Mouse (Mus musculus) lung, embryonic 16.5 days (tissue): Measurements from ENCODE around the gene Nat8f2. TPM values are rescaled to one million over a fixed set of nuclear protein-coding genes. Genes with fewer than 3 reads are reported as not detected.
"Not testable (repeated sequence)": the region's sequence is repeated elsewhere in the genome, so short reads cannot be mapped to it uniquely, and the experiment has no call there.

ENCODE experiments used
- ATAC-seq: fragments of 200-750 bp; cut with Nextera tagmentation; 2 replicates; pipeline ENCODE4 v1.8.0; 2017; ENCODE audit warnings: low read depth, mild to moderate bottlenecking, moderate library complexity
- H3K27ac ChIP-seq: fragments of 300-500 bp; sonication (generic); 2 replicates; pipeline ENCODE4 v1.5.1; 2014; ENCODE audit warnings: mild to moderate bottlenecking, control low read depth, low read length
- H3K27me3 ChIP-seq: fragments of 300-500 bp; sonication (generic); 2 replicates; pipeline ENCODE4 v1.6.1; 2014; ENCODE audit warnings: low read depth, low read length, mixed read lengths; ENCODE audit not compliant: control insufficient read depth, insufficient read depth
- H3K36me3 ChIP-seq: fragments of 300-500 bp; sonication (generic); 2 replicates; pipeline ENCODE4 v1.6.1; 2014; ENCODE audit warnings: low read length; ENCODE audit not compliant: control insufficient read depth, insufficient read depth
- H3K4me1 ChIP-seq: fragments of 300-500 bp; sonication (generic); replicated peaks from 2 replicates; pipeline ENCODE4 v1.6.1; 2014; ENCODE audit warnings: low read length, mixed read lengths; ENCODE audit not compliant: control insufficient read depth, insufficient read depth
- H3K4me2 ChIP-seq: fragments of 300-500 bp; sonication (generic); 2 replicates; pipeline ENCODE4 v1.6.1; 2014; ENCODE audit warnings: low read depth, low read length, control low read depth
- H3K4me3 ChIP-seq: fragments of 300-500 bp; sonication (generic); 2 replicates; pipeline ENCODE4 v1.5.1; 2014; ENCODE audit warnings: mild to moderate bottlenecking, low read length, control low read depth
- H3K9ac ChIP-seq: fragments of 300-500 bp; sonication (generic); 2 replicates; pipeline ENCODE4 v1.6.1; 2014; ENCODE audit warnings: low read length, control low read depth
- H3K9me3 ChIP-seq: fragments of 300-500 bp; sonication (generic); 2 replicates; pipeline ENCODE4 v1.6.1; 2016; ENCODE audit warnings: low read length; ENCODE audit not compliant: control insufficient read depth
- WGBS: fragments of 180-500 bp; shearing (Covaris S2); extraction: QIAGEN DNeasy Blood & Tissue Kit; methylation state at CpG from one replicate; pipeline ENCODE4 v1.1.7; 2014; 5-methylcytosine and 5-hydroxymethylcytosine counted together
- polyA plus RNA-seq: library from polyadenylated mRNA; unstranded; fragments of >200 nt; fragmentation: Nextera tagmentation; extraction: Ambion mirVana; gene quantifications from 2 replicates; pipeline ENCODE4 v1.2.1, GENCODE M21; 2015

Nat8f2 gene
- polyA plus RNA-seq, 1 experiment from 2014 or later: not detected

DNA sequence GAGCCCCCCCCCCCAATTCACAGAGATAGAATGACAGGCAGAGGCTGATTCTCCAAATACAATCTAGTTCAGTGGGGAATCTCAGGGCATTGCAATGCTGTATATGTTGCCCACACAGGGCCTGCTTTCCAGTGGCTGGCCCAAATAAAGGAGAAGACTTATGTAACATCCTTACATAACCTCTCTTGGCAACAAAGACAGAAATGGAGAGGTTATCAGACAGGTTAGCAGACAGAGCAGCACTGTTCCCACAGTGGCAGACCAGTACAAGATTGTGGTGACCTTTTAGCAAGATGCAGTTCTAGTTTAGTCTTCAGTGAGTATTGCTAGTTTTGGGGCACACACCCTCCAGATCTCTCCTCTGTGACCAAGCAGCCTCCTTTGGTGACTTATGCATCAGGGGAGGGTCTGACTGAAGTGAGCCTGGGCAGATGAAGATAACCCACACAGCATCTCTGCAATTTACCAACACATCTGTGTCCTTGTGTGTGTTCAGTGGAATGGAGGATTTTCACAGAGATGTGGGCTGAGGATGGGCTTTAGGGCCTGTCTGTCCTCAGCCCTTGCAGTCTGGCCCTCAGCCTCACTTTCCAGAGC lies 34.4 kb downstream of the Nat8f2 start:
- not testable (repeated sequence) for H3K27ac ChIP-seq, H3K4me3 ChIP-seq, H3K9ac ChIP-seq, H3K9me3 ChIP-seq, H3K4me1 ChIP-seq, H3K4me2 ChIP-seq, H3K36me3 ChIP-seq, ATAC-seq, H3K27me3 ChIP-seq

DNA sequence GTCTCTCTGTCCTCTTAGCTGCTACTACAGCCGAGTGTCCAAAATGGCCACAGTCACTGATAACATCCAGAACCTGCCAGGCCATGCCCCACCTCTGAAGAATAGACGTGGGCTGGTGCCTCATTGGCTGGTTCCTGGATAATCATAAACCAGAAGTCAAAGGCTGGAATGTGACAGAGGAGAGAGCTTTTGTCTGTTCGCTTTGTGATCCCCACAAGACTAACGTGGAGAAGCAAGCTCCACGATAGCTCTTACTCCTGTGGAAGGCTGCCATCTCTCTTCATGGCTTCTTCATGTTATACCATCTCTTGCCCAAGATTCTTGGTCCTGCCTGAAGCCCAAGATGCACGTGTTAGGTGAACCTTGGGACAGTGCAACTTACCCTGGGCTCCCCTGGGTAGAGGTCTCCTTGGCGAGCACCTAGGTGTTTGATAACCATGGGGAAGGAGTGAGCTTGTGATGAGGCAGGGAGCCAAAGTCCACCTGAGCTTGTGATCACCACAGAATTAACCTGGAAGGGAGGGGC lies 37.1 kb downstream of the Nat8f2 start, which contains the start of gene Nat8:
Gene Nat8 (minus strand): TSS at position 287 of the 526 bp plus-strand sequence.
- H3K4me1 ChIP-seq: no peaks in the 10 kb centered on the region
- no peak within 1 kb of the TSS for H3K27ac ChIP-seq
- H3K36me3 ChIP-seq: no peaks in the 10 kb centered on the region
- H3K4me3 ChIP-seq: no peak within 1 kb of the TSS
- ATAC-seq: no peak
- H3K4me2 ChIP-seq: no peak within 1 kb of the TSS
- WGBS: 58% methylated on average over 7 of the region's 7 CpGs
- no peaks in the 10 kb centered on the region for H3K27me3 ChIP-seq
- no peak within 1 kb of the TSS for H3K9ac ChIP-seq
- H3K9me3 ChIP-seq: no peaks in the 10 kb centered on the region

DNA sequence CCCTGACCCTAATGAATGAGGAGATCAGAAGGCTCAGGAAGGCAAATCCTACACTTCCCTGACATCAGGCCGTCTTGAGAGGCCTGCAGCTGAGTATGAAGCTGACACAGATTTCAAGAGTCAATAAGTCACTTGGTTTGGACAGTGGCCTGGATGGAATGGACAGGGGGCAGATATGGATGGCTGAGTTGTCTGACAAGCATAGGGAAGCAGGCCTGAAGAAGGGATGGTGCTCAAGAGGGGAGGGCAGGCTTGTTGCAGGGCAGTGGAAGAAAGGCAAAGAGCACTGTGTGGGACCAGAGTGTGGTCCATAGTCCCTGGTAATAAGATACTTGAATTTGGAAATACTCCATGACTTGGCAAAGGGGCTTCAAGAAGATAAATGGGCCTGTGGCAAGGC lies 39.5 kb downstream of the Nat8f2 start:
- H3K4me3 ChIP-seq: no peak overlapping the region
- no peaks in the 10 kb centered on the region for H3K9me3 ChIP-seq
- H3K27ac ChIP-seq: no peak overlapping the region
- ATAC-seq: no peak
- no peak overlapping the region for H3K9ac ChIP-seq
- H3K4me1 ChIP-seq: no peaks in the 10 kb centered on the region
- H3K36me3 ChIP-seq: no peaks in the 10 kb centered on the region
- H3K27me3 ChIP-seq: no peaks in the 10 kb centered on the region
- H3K4me2 ChIP-seq: no peak overlapping the region
- WGBS: 41% methylated on average over 1 of the region's 1 CpGs

DNA sequence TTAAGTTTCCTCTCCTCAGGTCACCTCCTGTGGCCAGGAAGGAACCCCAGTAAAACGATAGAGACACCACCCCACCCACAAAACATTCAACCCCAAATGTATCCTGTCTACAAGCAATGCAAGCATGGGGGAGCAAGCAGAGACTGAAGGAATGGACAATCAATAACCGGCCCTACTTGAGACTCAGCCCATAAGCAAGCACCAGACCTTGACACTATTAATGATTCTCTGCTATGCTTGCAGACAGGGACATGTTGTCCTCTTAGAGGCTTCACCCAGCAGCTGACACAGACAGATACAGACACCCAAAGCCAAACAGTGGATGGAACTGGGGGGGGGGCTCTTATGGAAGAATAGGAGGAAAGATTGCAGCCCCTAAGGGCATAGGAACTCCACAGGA lies 43.1 kb downstream of the Nat8f2 start:
- no peak overlapping the region for H3K4me3 ChIP-seq
- no peaks in the 10 kb centered on the region for H3K27me3 ChIP-seq
- no peak overlapping the region for H3K27ac ChIP-seq
- H3K9ac ChIP-seq: no peak overlapping the region
- no peaks in the 10 kb centered on the region for H3K4me1 ChIP-seq
- 78% methylated on average over 2 of the region's 2 CpGs for WGBS
- no peak overlapping the region for H3K4me2 ChIP-seq
- no peak for ATAC-seq
- H3K9me3 ChIP-seq: no peaks in the 10 kb centered on the region
- H3K36me3 ChIP-seq: no peaks in the 10 kb centered on the region

DNA sequence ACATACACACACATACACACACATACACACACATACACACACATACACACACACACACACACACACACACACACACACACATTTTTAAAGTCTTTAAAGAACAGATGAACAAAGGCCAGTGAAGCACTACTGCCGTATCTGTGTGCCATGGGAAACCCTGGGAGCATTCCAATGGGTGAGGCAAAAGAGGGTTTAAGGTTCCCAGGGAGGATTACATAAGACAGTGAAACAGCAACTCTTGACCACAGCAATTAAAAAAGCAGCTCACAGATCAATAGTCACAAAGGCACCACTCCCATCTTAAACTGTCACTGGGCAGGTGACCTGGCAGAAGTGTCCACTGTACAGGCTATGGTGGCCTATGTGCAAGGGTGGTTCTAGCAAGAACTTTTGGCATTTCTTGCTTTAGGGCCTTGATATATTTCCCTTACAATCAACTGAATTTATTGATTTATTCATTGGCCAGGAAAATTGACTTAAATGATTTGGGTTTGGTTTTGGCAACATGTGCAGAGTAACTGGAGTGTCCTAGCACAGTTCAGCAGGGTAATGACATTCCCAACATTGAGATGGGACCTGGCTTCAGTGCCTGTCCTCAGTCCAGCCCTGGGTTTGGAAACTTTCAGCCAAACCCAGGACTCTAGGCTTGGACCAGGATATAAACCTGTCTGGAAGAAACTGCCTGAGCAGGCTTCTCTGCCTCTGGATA lies 45.4 kb downstream of the Nat8f2 start:
- Histone ChIP-seq H3K9me3 (no peaks in the 10 kb centered on the region), H3K4me1 (no peaks in the 10 kb centered on the region), H3K4me3 (no peak overlapping the region), H3K4me2 (no peak overlapping the region), H3K9ac (no peak overlapping the region), H3K36me3 (no peaks in the 10 kb centered on the region), H3K27me3 (no peaks in the 10 kb centered on the region), H3K27ac (no peak overlapping the region)
- ATAC-seq: no peak
- 84% methylated on average over 1 of the region's 1 CpGs for WGBS

DNA sequence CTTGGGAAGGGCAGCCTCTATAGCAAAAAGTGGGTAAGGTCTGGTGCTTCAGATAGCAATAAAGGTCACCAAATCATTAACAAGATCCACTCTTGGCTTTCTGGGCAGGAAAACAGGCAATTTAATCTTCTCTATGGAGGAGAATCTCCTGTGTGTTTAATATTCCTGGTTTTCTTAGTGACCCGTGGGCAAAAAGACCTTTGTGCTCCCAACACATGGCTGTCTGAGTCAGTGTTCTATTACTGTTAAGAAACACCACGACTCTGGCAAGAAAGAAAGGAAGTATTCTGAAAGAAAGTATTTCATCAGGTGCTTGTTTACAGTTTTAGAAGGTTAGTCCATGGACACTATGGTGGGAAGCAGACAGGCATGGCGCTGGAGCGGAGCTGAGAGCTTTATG lies 46.7 kb downstream of the Nat8f2 start:
- no peak overlapping the region for H3K27ac ChIP-seq
- H3K36me3 ChIP-seq: no peaks in the 10 kb centered on the region
- no peaks in the 10 kb centered on the region for H3K27me3 ChIP-seq
- no peak overlapping the region for H3K4me2 ChIP-seq
- 74% methylated on average over 4 of the region's 4 CpGs for WGBS
- no peak overlapping the region for H3K4me3 ChIP-seq
- no peaks in the 10 kb centered on the region for H3K9me3 ChIP-seq
- H3K4me1 ChIP-seq: no peaks in the 10 kb centered on the region
- ATAC-seq: no peak
- no peak overlapping the region for H3K9ac ChIP-seq

DNA sequence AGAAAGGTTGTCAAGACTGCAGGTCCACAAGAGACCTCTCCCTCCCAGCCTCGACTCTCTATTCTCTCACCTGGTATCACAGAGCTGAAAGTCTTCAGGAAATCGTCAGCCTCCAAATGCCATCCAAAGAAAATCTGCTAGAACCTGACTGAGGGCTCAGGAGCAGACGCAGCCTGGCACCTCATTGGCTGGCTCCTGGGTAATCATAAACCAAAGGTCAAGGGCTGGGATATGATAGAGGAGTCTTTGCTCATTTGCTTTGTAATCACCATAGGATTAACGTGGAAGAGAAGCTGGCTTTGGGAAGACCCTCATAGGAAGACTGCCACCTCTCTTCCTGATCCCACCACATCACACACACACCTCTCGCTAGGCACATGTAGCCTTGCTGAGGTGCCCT lies 48.1 kb downstream of the Nat8f2 start, which contains the start of the genes Nat8f6 and Nat8f5:
Gene Nat8f6 (minus strand): TSS at position 118 of the 400 bp plus-strand sequence.
Gene Nat8f5 (minus strand): TSS at position 136 of the 400 bp plus-strand sequence.
- no peak within 1 kb of the TSS for H3K4me2 ChIP-seq
- H3K4me3 ChIP-seq: no peak within 1 kb of the TSS
- no peaks in the 10 kb centered on the region for H3K4me1 ChIP-seq
- no peak within 1 kb of the TSS for H3K9ac ChIP-seq
- H3K9me3 ChIP-seq: no peaks in the 10 kb centered on the region
- no peaks in the 10 kb centered on the region for H3K36me3 ChIP-seq
- no peaks in the 10 kb centered on the region for H3K27me3 ChIP-seq
- 81% methylated on average over 5 of the region's 5 CpGs for WGBS
- no peak for ATAC-seq
- H3K27ac ChIP-seq: no peak within 1 kb of the TSS

DNA sequence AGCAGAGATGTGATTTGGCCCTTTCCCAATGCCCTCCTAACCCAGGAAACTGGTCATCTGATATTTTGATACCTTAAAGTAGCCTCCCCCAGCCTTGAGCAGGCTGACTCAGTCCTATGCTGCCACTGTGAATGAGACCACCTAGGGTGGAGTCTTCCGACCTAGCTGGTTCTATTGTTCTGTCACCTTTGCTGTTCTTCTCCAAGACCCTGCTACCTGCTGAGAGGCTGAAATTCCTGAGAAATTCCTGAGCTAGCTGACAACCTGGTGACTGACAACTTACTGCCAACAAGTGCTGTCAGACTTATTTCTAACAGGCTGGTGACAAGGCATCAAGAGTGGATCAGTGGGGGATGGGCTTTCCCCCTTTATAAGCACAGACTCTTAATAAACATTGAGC lies 50.6 kb downstream of the Nat8f2 start:
- Histone ChIP-seq H3K9ac (no peak overlapping the region), H3K4me2 (no peak overlapping the region), H3K4me1 (no peaks in the 10 kb centered on the region), H3K27ac (no peak overlapping the region), H3K27me3 (no peaks in the 10 kb centered on the region), H3K4me3 (no peak overlapping the region), H3K36me3 (no peaks in the 10 kb centered on the region), H3K9me3 (no peaks in the 10 kb centered on the region)
- WGBS: 28% methylated on average over 1 of the region's 1 CpGs
- no peak for ATAC-seq
